Mouse (Mus musculus): ENCODE data around the gene Trim41. TPM values are rescaled to one million over a fixed set of nuclear protein-coding genes. Genes with fewer than 3 reads are reported as not detected.

Gene Trim41
- 29.6 and 32.2 TPM in 2 replicates for polyA plus RNA-seq (2011; ENCODE audit: insufficient read depth, insufficient read length, low read depth, missing spikeins)

- H3K36me3 ChIP-seq (ENCODE audit: control insufficient read depth, insufficient read depth, low read length, poor library complexity, severe bottlenecking) = peaks cover 18% of the 10 kb centered on the region
- TF ChIP-seq CTCF (IDR thresholded peaks at IDR 0.05; ENCODE audit: low read depth, low read length) = no peak
- 0 out of 2 replicates have a peak, but pooled peaks have one; percentile 7 for TF ChIP-seq EP300 (IDR thresholded peaks at IDR 0.05; ENCODE audit: insufficient read depth, low read depth, low read length)
- TF ChIP-seq POLR2A (IDR thresholded peaks at IDR 0.05; ENCODE audit: insufficient read depth, low read length) = peak; percentile 72
- no peaks in the 10 kb centered on the region for H3K27me3 ChIP-seq (ENCODE audit: control insufficient read depth, insufficient read depth, low read length, poor library complexity, severe bottlenecking)
- peaks cover 2% of the 10 kb centered on the region for H3K4me1 ChIP-seq (ENCODE audit: control insufficient read depth, insufficient read depth, low read length)
- peak within 1 kb of the TSS; percentile 51 for H3K27ac ChIP-seq (ENCODE audit: insufficient read depth, low read length)
- H3K9me3 ChIP-seq (replicated peaks; ENCODE audit: control insufficient read depth, insufficient read depth, low read length, poor library complexity, severe bottlenecking) = no peaks in the 10 kb centered on the region
- peak within 1 kb of the TSS; percentile 98 for H3K4me3 ChIP-seq (ENCODE audit: low read depth, low read length)
- peak within 1 kb of the TSS; percentile 35 for H3K9ac ChIP-seq (ENCODE audit: low read depth, poor library complexity, severe bottlenecking)
These were observed at the start of gene Trim41 for GRCm38 (mm10) chr11:48816800-48817665. Trim41 (minus strand) TSS chr11:48817353.

- no peaks in the 10 kb centered on the region for H3K4me1 ChIP-seq (ENCODE audit: control insufficient read depth, insufficient read depth, low read length)
- H3K27me3 ChIP-seq (ENCODE audit: control insufficient read depth, insufficient read depth, low read length, poor library complexity, severe bottlenecking) = no peaks in the 10 kb centered on the region
- no peak overlapping the region for H3K4me3 ChIP-seq (ENCODE audit: low read depth, low read length)
- no peak for TF ChIP-seq CTCF (IDR thresholded peaks at IDR 0.05; ENCODE audit: low read depth, low read length)
- TF ChIP-seq POLR2A (IDR thresholded peaks at IDR 0.05; ENCODE audit: insufficient read depth, low read length) = no peak
- TF ChIP-seq EP300 (IDR thresholded peaks at IDR 0.05; ENCODE audit: insufficient read depth, low read depth, low read length) = no peak
- no peaks in the 10 kb centered on the region for H3K36me3 ChIP-seq (ENCODE audit: control insufficient read depth, insufficient read depth, low read length, poor library complexity, severe bottlenecking)
- no peak overlapping the region for H3K27ac ChIP-seq (ENCODE audit: insufficient read depth, low read length)
- H3K9ac ChIP-seq (ENCODE audit: low read depth, poor library complexity, severe bottlenecking) = no peak overlapping the region
- H3K9me3 ChIP-seq (replicated peaks; ENCODE audit: control insufficient read depth, insufficient read depth, low read length, poor library complexity, severe bottlenecking) = no peaks in the 10 kb centered on the region
These were observed 49.3 kb upstream of the Trim41 start for GRCm38 (mm10) chr11:48866481-48866880.

GRCm38 (mm10) chr11:48863808-48864207 lies 46.7 kb upstream of the Trim41 start:
- no peaks in the 10 kb centered on the region for H3K27me3 ChIP-seq (ENCODE audit: control insufficient read depth, insufficient read depth, low read length, poor library complexity, severe bottlenecking)
- no peaks in the 10 kb centered on the region for H3K36me3 ChIP-seq (ENCODE audit: control insufficient read depth, insufficient read depth, low read length, poor library complexity, severe bottlenecking)
- H3K4me3 ChIP-seq (ENCODE audit: low read depth, low read length) = no peak overlapping the region
- H3K27ac ChIP-seq (ENCODE audit: insufficient read depth, low read length) = no peak overlapping the region
- no peak for TF ChIP-seq CTCF (IDR thresholded peaks at IDR 0.05; ENCODE audit: low read depth, low read length)
- no peak for TF ChIP-seq POLR2A (IDR thresholded peaks at IDR 0.05; ENCODE audit: insufficient read depth, low read length)
- no peak for TF ChIP-seq EP300 (IDR thresholded peaks at IDR 0.05; ENCODE audit: insufficient read depth, low read depth, low read length)
- no peaks in the 10 kb centered on the region for H3K4me1 ChIP-seq (ENCODE audit: control insufficient read depth, insufficient read depth, low read length)
- H3K9ac ChIP-seq (ENCODE audit: low read depth, poor library complexity, severe bottlenecking) = no peak overlapping the region
- no peaks in the 10 kb centered on the region for H3K9me3 ChIP-seq (replicated peaks; ENCODE audit: control insufficient read depth, insufficient read depth, low read length, poor library complexity, severe bottlenecking)

GRCm38 (mm10) chr11:48862784-48863319 lies 45.7 kb upstream of the Trim41 start:
- Histone ChIP-seq H3K27ac (ENCODE audit: insufficient read depth, low read length) (no peak overlapping the region), H3K36me3 (ENCODE audit: control insufficient read depth, insufficient read depth, low read length, poor library complexity, severe bottlenecking) (no peaks in the 10 kb centered on the region), H3K4me3 (ENCODE audit: low read depth, low read length) (no peak overlapping the region), H3K27me3 (ENCODE audit: control insufficient read depth, insufficient read depth, low read length, poor library complexity, severe bottlenecking) (no peaks in the 10 kb centered on the region), H3K9me3 (replicated peaks; ENCODE audit: control insufficient read depth, insufficient read depth, low read length, poor library complexity, severe bottlenecking) (no peaks in the 10 kb centered on the region), H3K9ac (ENCODE audit: low read depth, poor library complexity, severe bottlenecking) (no peak overlapping the region), H3K4me1 (ENCODE audit: control insufficient read depth, insufficient read depth, low read length) (no peaks in the 10 kb centered on the region)
- no peak for TF ChIP-seq CTCF (IDR thresholded peaks at IDR 0.05; ENCODE audit: low read depth, low read length)
- no peak for TF ChIP-seq EP300 (IDR thresholded peaks at IDR 0.05; ENCODE audit: insufficient read depth, low read depth, low read length)
- no peak for TF ChIP-seq POLR2A (IDR thresholded peaks at IDR 0.05; ENCODE audit: insufficient read depth, low read length)

GRCm38 (mm10) chr11:48859014-48859413 lies 41.9 kb upstream of the Trim41 start:
- 0 out of 2 replicates have a peak, but pooled peaks cover 2% of the 10 kb centered on the region for H3K27me3 ChIP-seq (ENCODE audit: control insufficient read depth, insufficient read depth, low read length, poor library complexity, severe bottlenecking)
- TF ChIP-seq CTCF (IDR thresholded peaks at IDR 0.05; ENCODE audit: low read depth, low read length) (peak; percentile 21), EP300 (IDR thresholded peaks at IDR 0.05; ENCODE audit: insufficient read depth, low read depth, low read length) (no peak)
- no peak overlapping the region for H3K9ac ChIP-seq (ENCODE audit: low read depth, poor library complexity, severe bottlenecking)
- no peak overlapping the region for H3K4me3 ChIP-seq (ENCODE audit: low read depth, low read length)
- H3K36me3 ChIP-seq (ENCODE audit: control insufficient read depth, insufficient read depth, low read length, poor library complexity, severe bottlenecking) = no peaks in the 10 kb centered on the region
- no peak overlapping the region for H3K27ac ChIP-seq (ENCODE audit: insufficient read depth, low read length)
- no peaks in the 10 kb centered on the region for H3K4me1 ChIP-seq (ENCODE audit: control insufficient read depth, insufficient read depth, low read length)
- no peaks in the 10 kb centered on the region for H3K9me3 ChIP-seq (replicated peaks; ENCODE audit: control insufficient read depth, insufficient read depth, low read length, poor library complexity, severe bottlenecking)

Data from ES-Bruce4 (cell line).